Mouse (Mus musculus) midbrain, embryonic 15.5 days (tissue): Measurements from ENCODE around the gene Pidd1. TPM values are rescaled to one million over a fixed set of nuclear protein-coding genes. Genes with fewer than 3 reads are reported as not detected.

Experiments
- ATAC-seq: fragments of 200-750 bp; cut with Nextera tagmentation; replicated peaks from 2 replicates; pipeline ENCODE4 v1.8.0; 2017; ENCODE audit warnings: moderate TSS enrichment
- H3K27ac ChIP-seq: fragments of 300-500 bp; sonication (generic); 2 replicates; pipeline ENCODE4 v1.5.1; 2015; ENCODE audit warnings: mild to moderate bottlenecking, inconsistent platforms
- H3K27me3 ChIP-seq: fragments of 300-500 bp; sonication (generic); replicated peaks from 2 replicates; pipeline ENCODE4 v1.6.1; 2015; ENCODE audit warnings: inconsistent platforms
- H3K36me3 ChIP-seq: fragments of 300-500 bp; sonication (generic); replicated peaks from 2 replicates; pipeline ENCODE4 v1.6.1; 2015; ENCODE audit warnings: inconsistent platforms
- H3K4me1 ChIP-seq: fragments of 300-500 bp; sonication (generic); 2 replicates; pipeline ENCODE4 v1.6.1; 2015; ENCODE audit warnings: inconsistent platforms
- H3K4me2 ChIP-seq: fragments of 300-500 bp; sonication (generic); 2 replicates; pipeline ENCODE4 v1.6.1; 2015; ENCODE audit warnings: inconsistent platforms, mild to moderate bottlenecking, moderate library complexity
- H3K4me3 ChIP-seq: fragments of 300-500 bp; sonication (generic); 2 replicates; pipeline ENCODE4 v1.5.1; 2015; ENCODE audit warnings: mild to moderate bottlenecking, inconsistent platforms
- H3K9ac ChIP-seq: fragments of 300-500 bp; sonication (generic); 2 replicates; pipeline ENCODE4 v1.6.1; 2015; ENCODE audit warnings: mild to moderate bottlenecking, inconsistent platforms
- H3K9me3 ChIP-seq: fragments of 300-500 bp; sonication (generic); 2 replicates; pipeline ENCODE4 v1.6.1; 2016; ENCODE audit warnings: inconsistent platforms
- WGBS: fragments of 180-500 bp; shearing (Covaris S2); methylation state at CpG from one replicate; pipeline ENCODE4 v1.1.7; 2015; ENCODE audit warnings: mixed read lengths; 5-methylcytosine and 5-hydroxymethylcytosine counted together
- polyA plus RNA-seq: library from polyadenylated mRNA; unstranded; fragments of >200 nt; fragmentation: Nextera tagmentation; extraction: Ambion mirVana; gene quantifications from 2 replicates; pipeline ENCODE4 v1.2.1, GENCODE M21; 2015

The Pidd1 gene
- polyA plus RNA-seq, 1 experiment from 2014 or later: 3.8 TPM

- Histone ChIP-seq H3K9me3 (no peaks in the 10 kb centered on the region), H3K4me3 (0 out of 2 replicates have a peak overlapping the region, but pooled peaks have one; percentile 1), H3K27ac (no peak overlapping the region), H3K4me2 (no peak overlapping the region), H3K4me1 (peaks cover 14% of the 10 kb centered on the region), H3K9ac (no peak overlapping the region), H3K27me3 (no peaks in the 10 kb centered on the region), H3K36me3 (no peaks in the 10 kb centered on the region)
- WGBS: 59% methylated on average over 9 of the region's 9 CpGs
- ATAC-seq: no peak
Measured at GRCm38 (mm10) chr7:141390326-141391259, 53.2 kb downstream of the Pidd1 start.

GRCm38 (mm10) chr7:141388487-141389109 lies 55.2 kb downstream of the Pidd1 start:
- H3K27ac ChIP-seq: no peak overlapping the region
- H3K27me3 ChIP-seq: no peaks in the 10 kb centered on the region
- H3K4me1 ChIP-seq: peaks cover 14% of the 10 kb centered on the region
- ATAC-seq: no peak
- no peak overlapping the region for H3K9ac ChIP-seq
- no peak overlapping the region for H3K4me2 ChIP-seq
- H3K9me3 ChIP-seq: no peaks in the 10 kb centered on the region
- H3K36me3 ChIP-seq: no peaks in the 10 kb centered on the region
- H3K4me3 ChIP-seq: no peak overlapping the region
- WGBS: 67% methylated on average over 3 of the region's 3 CpGs

Other genes with a start within 250 kb of the Pidd1 start
- 12.8 and 13.8 TPM in 2 replicates for gene Lrrc56, start 249.9 kb downstream of the Pidd1 start, polyA plus RNA-seq
- gene Lmntd2, start 229.9 kb downstream of the Pidd1 start, polyA plus RNA-seq: 0.87 and 1.4 TPM in 2 replicates
- 24.0 and 26.3 TPM in 2 replicates for gene Rassf7, start 228.2 kb downstream of the Pidd1 start, polyA plus RNA-seq
- gene Phrf1, start 215.2 kb downstream of the Pidd1 start, polyA plus RNA-seq: 77.3 and 85.7 TPM in 2 replicates
- 2.1 and 4.2 TPM in 2 replicates for gene Irf7, start 177.5 kb downstream of the Pidd1 start, polyA plus RNA-seq
- not detected in 2 replicates for gene Cdhr5, start 167.2 kb downstream of the Pidd1 start, polyA plus RNA-seq
- 1.6 and 1.8 TPM in 2 replicates for gene Sct, start 164.9 kb downstream of the Pidd1 start, polyA plus RNA-seq
- 0.74 and 0.96 TPM in 2 replicates for gene Drd4, start 152.0 kb downstream of the Pidd1 start, polyA plus RNA-seq
- gene Deaf1, start 116.3 kb downstream of the Pidd1 start, polyA plus RNA-seq: 224 and 234 TPM in 2 replicates
- gene Tmem80, start 116.3 kb downstream of the Pidd1 start, polyA plus RNA-seq: 63.0 and 63.3 TPM in 2 replicates
- 0.49 and 0.66 TPM in 2 replicates for gene Eps8l2, start 105.1 kb downstream of the Pidd1 start, polyA plus RNA-seq
- 292 and 298 TPM in 2 replicates for gene Taldo1, start 51.8 kb downstream of the Pidd1 start, polyA plus RNA-seq
- 57.2 and 59.5 TPM in 2 replicates for gene Gatd1, start 29.9 kb downstream of the Pidd1 start, polyA plus RNA-seq
- gene Cend1, start 14.5 kb downstream of the Pidd1 start, polyA plus RNA-seq: 111 and 113 TPM in 2 replicates
- 109 and 120 TPM in 2 replicates for gene Slc25a22, start 6.1 kb downstream of the Pidd1 start, polyA plus RNA-seq
- 597 and 636 TPM in 2 replicates for gene Rplp2, start 3.3 kb upstream of the Pidd1 start, polyA plus RNA-seq
- 17.7 and 20.1 TPM in 2 replicates for gene Pnpla2, start 11.2 kb upstream of the Pidd1 start, polyA plus RNA-seq
- gene Cracr2b, start 17.1 kb upstream of the Pidd1 start, polyA plus RNA-seq: 7.6 and 8.7 TPM in 2 replicates
- gene Cd151, start 23.4 kb upstream of the Pidd1 start, polyA plus RNA-seq: 18.8 and 20.5 TPM in 2 replicates
- gene Polr2l, start 31.1 kb upstream of the Pidd1 start, polyA plus RNA-seq: 82.4 and 83.8 TPM in 2 replicates
- gene Tspan4, start 31.2 kb upstream of the Pidd1 start, polyA plus RNA-seq: 49.1 and 55.3 TPM in 2 replicates
- 44.1 and 44.6 TPM in 2 replicates for gene Chid1, start 95.8 kb upstream of the Pidd1 start, polyA plus RNA-seq
- gene Ap2a2, start 118.1 kb upstream of the Pidd1 start, polyA plus RNA-seq: 132 and 135 TPM in 2 replicates
- gene Muc6, start 211.3 kb upstream of the Pidd1 start, polyA plus RNA-seq: 0.27 and 0.37 TPM in 2 replicates
- gene Muc2, start 246.3 kb upstream of the Pidd1 start, polyA plus RNA-seq: 0.15 and 0.38 TPM in 2 replicates